Mouse (Mus musculus): Measurements from ENCODE around the gene Plekha7.

Plekha7 gene

GRCm38 (mm10) chr7:116307871-116308631 lies at the start of gene Plekha7:
TSS of gene Plekha7 (minus strand) at chr7:116308376.
- DNase-seq (ENCODE audit: low spot score) = peak; percentile 33

DNA sequence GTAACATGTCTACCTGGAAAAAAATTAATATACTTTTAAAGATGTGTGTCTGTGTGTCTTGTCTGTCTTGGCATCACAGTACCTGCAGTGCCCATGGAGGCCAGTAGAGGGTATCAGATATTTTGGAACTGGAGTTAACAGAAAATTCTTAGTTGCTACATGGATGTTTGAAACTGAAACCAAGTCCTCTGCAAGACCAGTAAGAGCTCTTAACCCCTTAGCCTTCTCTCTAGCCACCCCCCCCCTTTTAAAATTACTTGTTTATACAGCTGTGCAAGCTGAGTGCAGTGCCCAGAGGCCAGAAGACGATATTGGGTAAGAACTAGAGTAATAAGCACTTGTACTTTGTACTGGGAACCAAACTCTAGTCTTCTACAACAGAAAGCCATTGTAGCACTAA lies 28.1 kb upstream of the Plekha7 start:
- DNase-seq (ENCODE audit: low spot score) = peak; percentile 70

DNA sequence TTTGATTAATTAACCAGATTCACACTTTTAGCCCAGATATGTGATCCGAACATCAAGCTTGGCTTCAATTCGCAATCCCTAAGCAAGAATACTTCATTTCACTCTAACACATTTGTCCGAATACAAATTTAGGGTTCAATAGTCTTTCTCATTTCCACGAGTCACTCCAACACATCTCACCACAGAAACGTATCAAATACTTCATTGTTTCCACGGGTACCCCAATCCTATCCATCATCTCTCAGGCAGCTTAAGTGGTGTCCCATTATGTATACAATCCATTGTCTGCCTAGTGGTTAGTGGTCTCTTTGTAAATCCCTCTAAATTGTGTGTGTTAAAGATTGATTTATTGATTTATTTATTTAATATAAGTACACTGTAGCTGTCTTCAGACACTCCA lies 27.0 kb upstream of the Plekha7 start:
- DNase-seq (ENCODE audit: low spot score) = no peak

DNA sequence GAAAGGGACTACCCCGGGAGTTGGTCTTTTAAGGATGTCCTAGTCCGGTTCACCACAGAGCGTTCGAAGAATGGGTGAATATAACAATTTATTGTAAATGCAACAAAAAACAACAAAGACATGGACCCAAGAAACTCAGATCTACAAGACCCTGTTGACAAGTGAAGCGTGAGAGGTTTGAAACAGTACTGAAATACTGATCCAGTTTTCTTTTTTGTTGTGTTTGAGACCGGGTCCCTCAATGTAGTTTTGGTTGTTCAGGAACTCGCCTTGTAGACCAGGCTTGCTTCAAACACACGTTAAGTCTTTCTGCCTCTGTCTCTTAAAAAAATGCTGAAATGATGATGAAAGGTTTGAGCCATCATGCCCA lies 26.5 kb upstream of the Plekha7 start:
- DNase-seq (ENCODE audit: low spot score) = no peak

DNA sequence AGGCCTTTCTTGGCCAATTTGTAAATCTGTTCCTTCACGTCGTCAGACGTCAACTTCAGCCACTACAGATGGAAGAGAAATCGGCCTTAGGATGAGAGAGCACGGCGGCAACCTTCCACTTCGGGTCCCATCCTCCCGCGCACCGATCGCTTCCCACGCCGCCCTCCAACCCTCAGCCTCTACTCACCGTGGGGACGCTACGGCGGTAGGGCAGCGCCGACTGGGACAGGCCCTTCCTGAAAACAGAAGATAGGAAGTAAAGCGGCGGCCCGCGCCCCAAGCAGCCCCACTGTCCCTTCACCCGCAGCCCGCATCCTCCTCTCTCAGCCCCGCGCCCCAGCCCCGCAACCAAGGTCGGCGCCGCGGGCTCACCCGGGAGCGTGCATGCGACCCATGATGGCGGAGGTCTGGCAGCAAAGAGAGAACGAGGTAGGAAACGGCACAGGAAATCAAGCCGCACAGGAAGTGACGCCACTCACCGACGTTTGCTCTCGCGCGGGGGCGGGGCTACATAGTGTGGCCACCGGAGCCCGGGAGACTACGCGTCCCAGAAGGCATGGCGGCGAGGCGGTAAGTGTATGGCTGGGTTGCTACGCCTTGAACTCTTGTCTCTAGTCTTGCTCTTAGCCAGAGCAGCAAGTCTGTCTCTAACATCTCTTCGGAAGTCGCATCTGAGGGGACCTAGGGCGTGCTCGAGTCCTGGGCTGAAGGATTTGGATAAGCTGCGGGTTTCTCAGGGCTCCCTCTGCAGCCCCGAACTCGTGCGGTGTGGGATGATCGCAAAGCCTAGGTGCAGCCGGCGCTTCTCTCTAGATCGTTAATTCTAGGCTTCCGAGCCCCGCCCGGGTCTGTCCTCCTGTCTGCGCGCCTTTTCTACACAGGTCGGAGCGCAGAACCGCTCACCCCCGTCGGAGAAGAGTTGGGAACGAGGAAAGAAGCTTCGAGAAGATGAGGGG lies 25.8 kb upstream of the Plekha7 start, which contains the start of gene Rps13:
Gene Rps13 (minus strand): TSS at position 483 of the 956 bp plus-strand sequence.
- peak; percentile 98 for DNase-seq (ENCODE audit: low spot score)

- no peak for DNase-seq (ENCODE audit: low spot score)
Observed at GRCm38 (mm10) chr7:116331246-116331645, 23.1 kb upstream of the Plekha7 start.

GRCm38 (mm10) chr7:116329858-116330257 lies 21.7 kb upstream of the Plekha7 start:
- no peak for DNase-seq (ENCODE audit: low spot score)

DNA sequence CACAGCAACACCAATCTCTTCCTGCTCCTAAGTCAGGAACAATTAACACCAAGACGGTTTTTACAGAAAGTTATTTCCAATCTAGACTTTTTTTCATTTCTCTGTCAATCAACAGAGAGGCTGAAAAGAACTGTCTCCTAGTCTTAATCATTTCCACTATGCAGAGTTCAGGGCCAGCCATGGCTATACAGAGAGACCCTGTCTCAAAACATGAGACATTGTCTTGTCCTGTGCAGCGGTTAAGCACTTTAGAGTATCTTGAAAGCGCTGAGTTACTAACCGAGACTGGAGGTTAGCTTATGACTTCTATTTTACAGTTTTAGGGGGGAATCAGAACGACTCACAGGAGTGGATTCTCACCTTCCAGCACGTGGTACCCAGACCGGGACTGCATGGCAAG lies 20.6 kb upstream of the Plekha7 start:
- no peak for DNase-seq (ENCODE audit: low spot score)

DNA sequence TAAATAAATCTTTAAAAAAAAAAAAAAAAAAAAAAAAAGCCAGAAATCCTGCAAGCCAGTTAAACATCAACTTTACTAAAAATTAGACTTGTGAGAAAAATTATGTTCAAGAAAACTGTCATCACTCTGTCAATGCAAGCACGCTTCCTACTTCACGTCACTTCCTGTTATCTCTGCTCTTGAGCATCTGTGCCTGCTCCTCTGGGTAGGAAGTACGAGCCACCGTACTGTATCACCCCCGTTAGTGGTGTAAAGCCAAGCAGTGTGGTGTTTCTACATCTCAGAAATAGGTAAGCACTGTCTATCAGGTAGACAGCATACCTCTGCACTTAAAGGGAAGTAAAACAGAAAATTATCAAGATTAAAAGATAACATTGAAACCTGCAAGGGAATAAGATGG lies 19.7 kb upstream of the Plekha7 start:
- DNase-seq (ENCODE audit: low spot score) = peak; percentile 77

GRCm38 (mm10) chr7:116323331-116323964 lies 15.3 kb upstream of the Plekha7 start:
- peak; percentile 41 for DNase-seq (ENCODE audit: low spot score)

DNA sequence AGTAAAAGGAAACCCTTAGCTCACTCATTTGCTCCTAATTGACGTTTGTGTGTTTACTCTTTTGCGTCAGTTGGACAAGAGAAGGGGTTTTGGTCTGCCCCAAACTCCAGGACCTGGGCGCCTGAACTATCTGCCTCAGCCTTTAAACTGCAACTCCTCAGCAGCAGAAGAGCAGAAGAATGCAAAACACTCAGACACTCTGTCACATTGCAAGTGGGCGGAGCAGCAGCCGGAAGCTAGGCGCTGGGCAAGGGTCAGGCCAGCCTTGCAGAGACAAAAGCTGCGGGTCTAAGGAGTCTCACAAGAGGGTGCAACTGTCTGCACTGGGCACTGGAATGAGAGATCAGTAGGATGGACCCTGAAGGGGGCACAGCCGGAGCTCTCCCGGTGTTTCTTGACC lies 1.3 kb upstream of the Plekha7 start:
- peak; percentile 36 for DNase-seq (ENCODE audit: low spot score)

GRCm38 (mm10) chr7:116308632-116308991 lies 436 bp upstream of the Plekha7 start:
- DNase-seq (ENCODE audit: low spot score) = no peak

- DNase-seq (ENCODE audit: low spot score) = peak; percentile 27
Observed at GRCm38 (mm10) chr7:116307099-116307870, 891 bp downstream of the Plekha7 start.

GRCm38 (mm10) chr7:116306601-116307000 lies 1.6 kb downstream of the Plekha7 start:
- DNase-seq (ENCODE audit: low spot score) = peak; percentile 4

GRCm38 (mm10) chr7:116301661-116302311 lies 6.4 kb downstream of the Plekha7 start:
- no peak for DNase-seq (ENCODE audit: low spot score)

DNA sequence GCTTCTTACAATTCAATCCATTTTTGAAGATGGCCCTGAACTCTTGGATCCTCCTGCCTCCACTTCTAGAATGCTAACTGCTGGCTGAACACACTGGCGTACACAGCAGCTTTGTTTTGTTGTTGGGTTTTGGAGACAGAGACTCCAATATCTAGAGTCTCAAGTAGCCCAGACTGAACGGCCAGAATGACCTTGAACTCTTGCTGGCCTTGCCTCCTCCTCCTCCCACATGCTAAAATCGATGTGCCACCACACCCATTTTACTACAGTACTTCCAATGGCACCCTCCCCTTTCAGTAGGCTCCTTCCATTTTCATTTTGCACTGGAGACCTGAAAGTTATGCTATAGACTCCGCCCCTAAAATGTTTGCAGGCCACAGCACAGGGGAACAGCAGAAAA lies 7.0 kb downstream of the Plekha7 start:
- no peak for DNase-seq (ENCODE audit: low spot score)

- no peak for DNase-seq (ENCODE audit: low spot score)
Observed at GRCm38 (mm10) chr7:116298851-116299250, 9.3 kb downstream of the Plekha7 start.

GRCm38 (mm10) chr7:116298389-116298788 lies 9.8 kb downstream of the Plekha7 start:
- no peak for DNase-seq (ENCODE audit: low spot score)

DNA sequence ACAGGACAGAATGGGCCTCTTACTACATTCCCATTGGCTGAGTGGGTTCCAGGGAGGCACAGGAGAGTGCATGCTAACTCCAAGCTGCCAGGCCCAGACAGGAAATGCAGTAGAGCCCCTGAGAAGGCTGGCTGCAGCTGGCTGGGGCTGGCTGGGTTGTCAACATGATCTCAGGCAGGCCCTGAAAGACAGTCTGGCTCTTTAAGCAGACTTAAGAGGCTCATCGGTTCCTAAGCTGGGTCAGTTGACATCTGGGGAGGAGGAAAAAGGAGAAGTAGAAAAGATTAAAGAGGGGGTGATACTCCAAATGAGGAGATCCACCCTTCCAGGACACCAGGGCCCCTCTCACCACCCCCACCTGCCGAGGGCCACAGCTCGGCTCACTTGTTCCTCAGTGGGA lies 13.2 kb downstream of the Plekha7 start:
- no peak for DNase-seq (ENCODE audit: low spot score)

DNA sequence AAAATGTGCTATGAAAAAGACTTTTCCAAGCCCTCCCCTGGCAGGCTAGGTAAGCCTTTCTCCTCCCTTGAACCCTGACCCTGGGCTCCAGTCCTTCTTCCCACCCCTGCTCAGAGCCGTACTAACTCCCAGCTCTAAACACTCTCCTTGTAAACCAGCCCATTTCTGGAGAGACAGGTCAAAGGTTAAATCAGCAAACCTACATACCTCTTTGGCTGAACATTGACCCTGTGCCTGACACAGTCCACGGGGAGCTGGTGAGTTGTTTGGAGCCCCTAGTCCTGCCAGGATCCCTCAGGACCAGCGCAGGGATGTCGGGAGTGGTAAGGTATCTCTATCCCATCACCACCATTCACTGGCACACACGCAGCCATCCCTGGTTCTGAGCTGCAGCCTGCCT lies 15.8 kb downstream of the Plekha7 start:
- DNase-seq (ENCODE audit: low spot score) = no peak

GRCm38 (mm10) chr7:116290559-116290958 lies 17.6 kb downstream of the Plekha7 start:
- no peak for DNase-seq (ENCODE audit: low spot score)

Measured in T-cell, adult 2 months (primary cell).